Mouse (Mus musculus): Measurements from ENCODE around the gene Gm9573. TPM values are rescaled to one million over a fixed set of nuclear protein-coding genes. Genes with fewer than 3 reads are reported as not detected.

Gm9573 gene
- not detected in 2 replicates for polyA plus RNA-seq (2012; rRNA removed)

GRCm38 (mm10) chr17:35626537-35626936 lies at the start of gene Gm9573:
Gm9573 (minus strand) TSS chr17:35626637.

GRCm38 (mm10) chr17:35673416-35674035 lies 47.1 kb upstream of the Gm9573 start, which contains the start of gene Gtf2h4:
Gtf2h4 (minus strand) TSS chr17:35673739.

GRCm38 (mm10) chr17:35667334-35668065 lies 41.1 kb upstream of the Gm9573 start, which contains the start of gene Vars2:
Vars2 (minus strand) TSS chr17:35667592.

GRCm38 (mm10) chr17:35643609-35644236 lies 17.3 kb upstream of the Gm9573 start, which contains the start of gene Mucl3:
Mucl3 (minus strand) TSS chr17:35643695.

GRCm38 (mm10) chr17:35601249-35601648 lies 25.2 kb downstream of the Gm9573 start, which contains the start of gene Sfta2:
Sfta2 (plus strand) TSS chr17:35601549.

Other genes with a start within 250 kb of the Gm9573 start
- gene H2-Q4, start 247.0 kb downstream of the Gm9573 start, polyA plus RNA-seq (2012; rRNA removed) = 4.9 and 7.0 TPM in 2 replicates
- gene H2-Q6, start 201.8 kb downstream of the Gm9573 start, polyA plus RNA-seq (2012; rRNA removed) = 0.54 and 0.61 TPM in 2 replicates
- gene H2-Q7, start 187.5 kb downstream of the Gm9573 start, polyA plus RNA-seq (2012; rRNA removed) = 3.8 and 4.5 TPM in 2 replicates
- 0.09 and 0.11 TPM in 2 replicates for gene H2-Q10, start 156.5 kb downstream of the Gm9573 start, polyA plus RNA-seq (2012; rRNA removed)
- not detected in 2 replicates for gene Pou5f1, start 120.6 kb downstream of the Gm9573 start, polyA plus RNA-seq (2012; rRNA removed)
- 27.0 and 27.8 TPM in 2 replicates for gene Tcf19, start 109.8 kb downstream of the Gm9573 start, polyA plus RNA-seq (2012; rRNA removed)
- 23.6 and 25.7 TPM in 2 replicates for gene Cchcr1, start 109.5 kb downstream of the Gm9573 start, polyA plus RNA-seq (2012; rRNA removed)
- 1.1 and 1.2 TPM in 2 replicates for gene Psors1c2, start 93.4 kb downstream of the Gm9573 start, polyA plus RNA-seq (2012; rRNA removed)
- gene Cdsn, start 74.5 kb downstream of the Gm9573 start, polyA plus RNA-seq (2012; rRNA removed) = 0.02 and 0.13 TPM in 2 replicates
- gene 2300002M23Rik, start 59.2 kb downstream of the Gm9573 start, polyA plus RNA-seq (2012; rRNA removed) = 0.19 TPM in 1 of 2 replicates, not detected in the other
- 0.33 and 0.34 TPM in 2 replicates for gene Sfta2, start 25.1 kb downstream of the Gm9573 start, polyA plus RNA-seq (2012; rRNA removed)
- gene Mucl3, start 17.1 kb upstream of the Gm9573 start, polyA plus RNA-seq (2012; rRNA removed) = 0.06 and 0.15 TPM in 2 replicates
- gene Vars2, start 41.0 kb upstream of the Gm9573 start, polyA plus RNA-seq (2012; rRNA removed) = 35.4 and 37.4 TPM in 2 replicates
- 31.1 and 34.8 TPM in 2 replicates for gene Gtf2h4, start 47.1 kb upstream of the Gm9573 start, polyA plus RNA-seq (2012; rRNA removed)
- gene Ddr1, start 78.0 kb upstream of the Gm9573 start, polyA plus RNA-seq (2012; rRNA removed) = 94.3 and 115 TPM in 2 replicates
- gene Ier3, start 195.0 kb upstream of the Gm9573 start, polyA plus RNA-seq (2012; rRNA removed) = 7.2 and 9.6 TPM in 2 replicates
- gene Flot1, start 196.6 kb upstream of the Gm9573 start, polyA plus RNA-seq (2012; rRNA removed) = 93.0 and 103 TPM in 2 replicates
- gene Tubb5, start 211.7 kb upstream of the Gm9573 start, polyA plus RNA-seq (2012; rRNA removed) = 2,634 and 2,916 TPM in 2 replicates
- gene Mdc1, start 214.9 kb upstream of the Gm9573 start, polyA plus RNA-seq (2012; rRNA removed) = 25.3 and 25.5 TPM in 2 replicates
- 30.7 and 36.6 TPM in 2 replicates for gene Nrm, start 234.7 kb upstream of the Gm9573 start, polyA plus RNA-seq (2012; rRNA removed)
- 50.0 and 51.7 TPM in 2 replicates for gene Ppp1r18, start 239.0 kb upstream of the Gm9573 start, polyA plus RNA-seq (2012; rRNA removed)